Mouse (Mus musculus): Measurements from ENCODE around the gene Dync2li1. TPM values are rescaled to one million over a fixed set of nuclear protein-coding genes. Genes with fewer than 3 reads are reported as not detected.

Dync2li1 gene
- polyA plus RNA-seq (2012; ENCODE audit: insufficient read depth, insufficient read length, low replicate concordance, missing spikeins): not detected in 2 replicates

DNA sequence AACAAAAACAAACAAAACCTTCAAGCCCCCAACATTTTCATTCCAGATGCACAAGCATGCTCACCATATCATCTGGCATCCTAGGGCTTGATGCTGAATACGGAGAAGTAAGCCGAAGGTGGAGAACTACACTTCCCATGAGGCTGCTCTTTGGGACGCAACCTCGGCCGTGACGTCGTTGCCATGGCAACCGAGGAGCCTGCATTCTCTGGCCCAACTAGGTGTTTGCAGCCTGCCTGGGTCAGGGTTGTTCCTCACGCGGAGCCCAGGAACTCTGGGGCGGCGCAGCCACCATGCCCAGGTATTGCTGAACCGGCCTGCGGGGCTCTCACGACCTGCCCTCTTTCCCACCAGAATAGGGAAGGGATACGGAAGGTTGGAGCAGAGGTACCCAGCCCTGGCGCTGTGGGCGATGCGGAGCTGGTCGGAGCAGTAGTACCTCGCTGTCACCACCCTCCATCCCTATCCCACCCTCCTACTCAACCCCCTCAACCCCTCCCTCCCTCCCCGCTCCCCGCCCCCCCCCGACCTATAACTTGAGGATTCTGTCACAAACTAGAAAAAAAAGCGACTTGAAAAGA, at the start of gene Dync2li1:
Gene Dync2li1, plus strand, starts transcription at position 221 of the 581 bp plus-strand sequence.
- TF ChIP-seq CTCF (IDR thresholded peaks at IDR 0.05; ENCODE audit: insufficient read depth, low read depth, low read length): no peak
- TF ChIP-seq POLR2A (IDR thresholded peaks at IDR 0.05; ENCODE audit: insufficient read depth, low read depth, low read length): peak; percentile 61
- WGBS: 1% methylated on average over 24 of the region's 25 CpGs
- H3K4me1 ChIP-seq (ENCODE audit: control insufficient read depth, insufficient read depth, low read length): peaks cover 4% of the 10 kb centered on the region; the same call in 1 of the 2 replicates
- no peak within 1 kb of the TSS for H3K27ac ChIP-seq (ENCODE audit: insufficient read depth, low read depth, low read length)
- H3K4me3 ChIP-seq (ENCODE audit: insufficient read depth, low read depth, low read length): peak within 1 kb of the TSS; percentile 55

GRCm38 (mm10) chr17:84576621-84577293, 49.5 kb upstream of the Dync2li1 start:
- WGBS: 91% methylated on average over 16 of the region's 16 CpGs
- TF ChIP-seq CTCF (IDR thresholded peaks at IDR 0.05; ENCODE audit: insufficient read depth, low read depth, low read length) (no peak), POLR2A (IDR thresholded peaks at IDR 0.05; ENCODE audit: insufficient read depth, low read depth, low read length) (no peak)
- Histone ChIP-seq H3K27ac (ENCODE audit: insufficient read depth, low read depth, low read length) (no peak overlapping the region), H3K4me3 (ENCODE audit: insufficient read depth, low read depth, low read length) (no peak overlapping the region), H3K4me1 (ENCODE audit: control insufficient read depth, insufficient read depth, low read length) (no peaks in the 10 kb centered on the region)

DNA sequence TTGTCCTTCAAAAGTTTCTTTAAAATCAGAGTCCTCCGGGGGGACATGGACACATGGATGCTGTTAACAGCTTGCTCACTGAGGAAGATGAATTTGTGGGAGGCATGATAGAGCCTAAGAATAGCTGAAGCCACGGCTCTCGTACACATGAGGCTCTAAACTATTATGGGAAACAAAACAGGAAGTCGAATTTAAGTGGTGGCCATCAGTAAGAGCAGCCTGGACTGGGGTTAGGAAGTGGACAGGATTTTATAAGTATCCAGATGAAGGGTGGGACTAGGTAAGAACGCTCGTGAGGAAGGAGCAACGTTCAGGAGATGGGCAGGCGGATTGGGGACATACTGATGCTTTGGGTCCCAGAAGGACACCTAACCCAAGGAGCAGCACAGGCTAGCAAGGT, 47.0 kb upstream of the Dync2li1 start:
- no peak overlapping the region for H3K27ac ChIP-seq (ENCODE audit: insufficient read depth, low read depth, low read length)
- no peak overlapping the region for H3K4me3 ChIP-seq (ENCODE audit: insufficient read depth, low read depth, low read length)
- 76% methylated on average over 8 of the region's 8 CpGs for WGBS
- no peak for TF ChIP-seq POLR2A (IDR thresholded peaks at IDR 0.05; ENCODE audit: insufficient read depth, low read depth, low read length)
- no peak for TF ChIP-seq CTCF (IDR thresholded peaks at IDR 0.05; ENCODE audit: insufficient read depth, low read depth, low read length)
- H3K4me1 ChIP-seq (ENCODE audit: control insufficient read depth, insufficient read depth, low read length): no peaks in the 10 kb centered on the region

DNA sequence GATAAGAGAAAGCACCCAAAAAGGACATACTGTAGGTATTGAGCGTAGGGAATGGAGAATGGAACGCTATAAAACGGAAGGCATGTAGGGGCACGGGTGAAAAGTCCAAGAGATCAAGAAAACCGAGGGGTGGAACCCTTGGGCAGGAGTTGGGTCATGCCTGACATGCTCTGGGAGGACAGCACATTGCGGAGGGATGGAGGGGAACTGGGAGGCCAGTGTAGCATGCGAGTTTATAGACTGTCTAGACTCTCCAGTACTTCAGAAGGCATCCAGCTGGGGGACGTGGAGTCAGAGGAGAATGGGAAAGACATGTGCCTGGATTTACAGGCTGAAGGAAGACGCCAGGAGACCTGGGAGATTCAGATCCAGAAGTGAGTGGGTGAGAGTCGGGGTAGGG, 46.5 kb upstream of the Dync2li1 start:
- no peak for TF ChIP-seq POLR2A (IDR thresholded peaks at IDR 0.05; ENCODE audit: insufficient read depth, low read depth, low read length)
- TF ChIP-seq CTCF (IDR thresholded peaks at IDR 0.05; ENCODE audit: insufficient read depth, low read depth, low read length): no peak
- H3K4me1 ChIP-seq (ENCODE audit: control insufficient read depth, insufficient read depth, low read length): no peaks in the 10 kb centered on the region
- H3K27ac ChIP-seq (ENCODE audit: insufficient read depth, low read depth, low read length): no peak overlapping the region
- no peak overlapping the region for H3K4me3 ChIP-seq (ENCODE audit: insufficient read depth, low read depth, low read length)
- 95% methylated on average over 10 of the region's 10 CpGs for WGBS

GRCm38 (mm10) chr17:84580821-84581220, 45.5 kb upstream of the Dync2li1 start:
- no peaks in the 10 kb centered on the region for H3K4me1 ChIP-seq (ENCODE audit: control insufficient read depth, insufficient read depth, low read length)
- 81% methylated on average over 8 of the region's 8 CpGs for WGBS
- TF ChIP-seq POLR2A (IDR thresholded peaks at IDR 0.05; ENCODE audit: insufficient read depth, low read depth, low read length): no peak
- no peak for TF ChIP-seq CTCF (IDR thresholded peaks at IDR 0.05; ENCODE audit: insufficient read depth, low read depth, low read length)
- no peak overlapping the region for H3K4me3 ChIP-seq (ENCODE audit: insufficient read depth, low read depth, low read length)
- H3K27ac ChIP-seq (ENCODE audit: insufficient read depth, low read depth, low read length): no peak overlapping the region

GRCm38 (mm10) chr17:84581740-84582414, 44.4 kb upstream of the Dync2li1 start:
- 47% methylated on average over 8 of the region's 8 CpGs for WGBS
- Histone ChIP-seq H3K27ac (ENCODE audit: insufficient read depth, low read depth, low read length) (no peak overlapping the region), H3K4me3 (ENCODE audit: insufficient read depth, low read depth, low read length) (no peak overlapping the region), H3K4me1 (ENCODE audit: control insufficient read depth, insufficient read depth, low read length) (no peaks in the 10 kb centered on the region)
- no peak for TF ChIP-seq POLR2A (IDR thresholded peaks at IDR 0.05; ENCODE audit: insufficient read depth, low read depth, low read length)
- TF ChIP-seq CTCF (IDR thresholded peaks at IDR 0.05; ENCODE audit: insufficient read depth, low read depth, low read length): no peak

GRCm38 (mm10) chr17:84584107-84584506, 42.2 kb upstream of the Dync2li1 start:
- Histone ChIP-seq H3K27ac (ENCODE audit: insufficient read depth, low read depth, low read length) (no peak overlapping the region), H3K4me1 (ENCODE audit: control insufficient read depth, insufficient read depth, low read length) (no peaks in the 10 kb centered on the region), H3K4me3 (ENCODE audit: insufficient read depth, low read depth, low read length) (no peak overlapping the region)
- no peak for TF ChIP-seq POLR2A (IDR thresholded peaks at IDR 0.05; ENCODE audit: insufficient read depth, low read depth, low read length)
- TF ChIP-seq CTCF (IDR thresholded peaks at IDR 0.05; ENCODE audit: insufficient read depth, low read depth, low read length): no peak
- WGBS: 84% methylated on average over 9 of the region's 9 CpGs

DNA sequence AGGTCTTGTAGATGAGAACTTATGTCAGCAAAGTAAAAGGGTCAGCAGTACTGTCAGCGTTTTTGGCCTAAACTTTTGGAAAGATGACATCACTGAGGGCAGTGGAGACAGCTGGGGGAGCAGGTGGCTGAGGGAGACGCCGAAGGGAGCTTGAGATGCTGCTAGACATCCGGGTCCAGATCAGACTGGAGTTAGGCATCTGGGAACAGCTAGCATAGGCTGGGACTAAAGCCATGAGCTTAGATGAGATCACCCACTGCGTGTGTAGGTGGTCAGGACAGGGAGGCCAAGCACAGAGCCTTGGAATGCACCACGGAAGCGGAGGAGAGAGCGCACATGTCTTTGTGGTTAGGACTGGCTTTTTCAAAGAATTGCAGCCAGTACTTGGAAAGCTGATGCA, 41.2 kb upstream of the Dync2li1 start:
- WGBS: 78% methylated on average over 8 of the region's 8 CpGs
- Histone ChIP-seq H3K4me3 (ENCODE audit: insufficient read depth, low read depth, low read length) (no peak overlapping the region), H3K4me1 (ENCODE audit: control insufficient read depth, insufficient read depth, low read length) (no peaks in the 10 kb centered on the region), H3K27ac (ENCODE audit: insufficient read depth, low read depth, low read length) (no peak overlapping the region)
- TF ChIP-seq POLR2A (IDR thresholded peaks at IDR 0.05; ENCODE audit: insufficient read depth, low read depth, low read length) (no peak), CTCF (IDR thresholded peaks at IDR 0.05; ENCODE audit: insufficient read depth, low read depth, low read length) (no peak)

DNA sequence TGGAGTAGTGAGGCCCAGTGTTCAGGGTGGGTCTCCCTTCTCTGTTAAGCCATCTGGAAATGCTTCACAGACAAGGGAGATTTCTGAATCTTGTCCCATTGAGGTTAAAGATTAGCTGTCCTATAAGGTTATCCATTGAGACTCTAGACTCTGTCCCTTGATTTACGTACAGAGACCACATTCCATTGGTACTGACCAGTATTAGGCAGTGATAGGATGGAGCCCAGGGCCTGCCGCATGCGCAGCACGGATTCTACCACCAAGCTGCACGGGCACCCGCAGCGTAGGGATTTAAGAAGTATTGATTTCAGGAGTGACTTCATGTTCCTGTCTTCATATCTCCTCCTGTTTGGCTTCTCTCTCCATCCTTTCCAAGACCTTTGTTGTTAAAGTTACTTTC, 36.2 kb upstream of the Dync2li1 start:
- TF ChIP-seq CTCF (IDR thresholded peaks at IDR 0.05; ENCODE audit: insufficient read depth, low read depth, low read length) (no peak), POLR2A (IDR thresholded peaks at IDR 0.05; ENCODE audit: insufficient read depth, low read depth, low read length) (no peak)
- Histone ChIP-seq H3K27ac (ENCODE audit: insufficient read depth, low read depth, low read length) (no peak overlapping the region), H3K4me1 (ENCODE audit: control insufficient read depth, insufficient read depth, low read length) (no peaks in the 10 kb centered on the region), H3K4me3 (ENCODE audit: insufficient read depth, low read depth, low read length) (no peak overlapping the region)
- 98% methylated on average over 7 of the region's 7 CpGs for WGBS

All from olfactory bulb, adult 2 months (tissue).